Mouse (Mus musculus) yolk sac, embryonic 10.5 days (tissue): Measurements from ENCODE around the gene Olfr117.
"Not testable (repeated sequence)": the region's sequence is repeated elsewhere in the genome, so short reads cannot be mapped to it uniquely, and the experiment has no call there.

Experiments
- DNase-seq: peaks from one replicate; pipeline ENCODE4 v3.0.0-alpha.2; 2017; ENCODE audit warnings: low spot score

Gene Olfr117

GRCm38 (mm10) chr17:37663682-37664081, at the start of gene Olfr117:
Gene Olfr117, minus strand, starts transcription at chr17:37663782.
- no peak for DNase-seq

DNA sequence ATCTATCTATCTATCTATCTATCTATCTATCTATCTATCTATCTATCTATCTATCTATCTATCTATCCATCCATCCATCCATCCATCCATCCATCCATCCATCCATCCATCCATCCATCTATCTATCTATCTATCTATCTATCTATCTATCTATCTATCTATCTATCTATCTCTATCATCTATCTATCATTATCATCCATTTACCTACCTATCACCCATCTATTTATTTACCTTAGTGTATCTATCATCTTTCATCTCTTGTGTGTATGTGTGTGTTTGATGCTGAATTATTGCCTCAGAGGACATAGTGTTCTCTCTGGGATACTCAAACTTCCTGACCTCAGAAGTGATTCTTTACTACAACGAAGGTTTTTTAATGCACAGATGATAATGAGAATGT, 32.7 kb upstream of the Olfr117 start, which contains the start of gene Olfr119:
Olfr119 (plus strand) TSS at position 301 of the 400 bp plus-strand sequence.
- DNase-seq = not testable (repeated sequence)

- no peak for DNase-seq
Observed at GRCm38 (mm10) chr17:37666688-37667087, 3.1 kb upstream of the Olfr117 start, which contains the start of gene Olfr118. Gene Olfr118, plus strand, starts transcription at chr17:37666988.

- DNase-seq = no peak
Observed at GRCm38 (mm10) chr17:37627009-37627408, 36.6 kb downstream of the Olfr117 start, which contains the start of the genes Olfr115 and Olfr116. Gene Olfr115, minus strand, starts transcription at chr17:37627109. Gene Olfr116, minus strand, starts transcription at chr17:37627199.
